Mouse (Mus musculus) cerebral cortex, adult 2 months (tissue): ENCODE data around the gene Hist1h3c.

Experiments
- WGBS: fragments of 180-500 bp; shearing (Covaris S2); methylation state at CpG from one replicate; pipeline ENCODE4 v1.1.7; 2018; 5-methylcytosine and 5-hydroxymethylcytosine counted together

The Hist1h3c gene

DNA sequence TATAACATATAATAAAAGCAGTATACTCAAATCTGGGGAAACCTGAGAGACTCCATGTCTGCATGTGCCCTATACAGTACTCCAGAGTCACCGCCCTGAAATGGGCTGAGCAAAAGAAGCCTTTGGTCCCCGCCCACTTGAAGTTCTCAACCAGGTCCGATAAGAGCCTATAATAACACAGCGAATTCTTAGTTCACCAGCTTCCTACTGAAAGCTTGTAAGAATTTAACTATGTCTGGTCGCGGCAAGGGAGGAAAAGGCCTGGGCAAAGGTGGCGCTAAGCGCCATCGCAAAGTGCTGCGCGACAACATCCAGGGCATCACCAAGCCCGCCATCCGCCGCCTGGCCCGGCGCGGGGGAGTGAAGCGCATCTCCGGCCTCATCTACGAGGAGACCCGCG is 11.4 kb upstream of the Hist1h3c start, which contains the start of gene Hist1h4b:
Hist1h4b (plus strand) TSS at position 224 of the 400 bp plus-strand sequence.
- WGBS: under 1% methylated on average over 21 of the region's 22 CpGs

DNA sequence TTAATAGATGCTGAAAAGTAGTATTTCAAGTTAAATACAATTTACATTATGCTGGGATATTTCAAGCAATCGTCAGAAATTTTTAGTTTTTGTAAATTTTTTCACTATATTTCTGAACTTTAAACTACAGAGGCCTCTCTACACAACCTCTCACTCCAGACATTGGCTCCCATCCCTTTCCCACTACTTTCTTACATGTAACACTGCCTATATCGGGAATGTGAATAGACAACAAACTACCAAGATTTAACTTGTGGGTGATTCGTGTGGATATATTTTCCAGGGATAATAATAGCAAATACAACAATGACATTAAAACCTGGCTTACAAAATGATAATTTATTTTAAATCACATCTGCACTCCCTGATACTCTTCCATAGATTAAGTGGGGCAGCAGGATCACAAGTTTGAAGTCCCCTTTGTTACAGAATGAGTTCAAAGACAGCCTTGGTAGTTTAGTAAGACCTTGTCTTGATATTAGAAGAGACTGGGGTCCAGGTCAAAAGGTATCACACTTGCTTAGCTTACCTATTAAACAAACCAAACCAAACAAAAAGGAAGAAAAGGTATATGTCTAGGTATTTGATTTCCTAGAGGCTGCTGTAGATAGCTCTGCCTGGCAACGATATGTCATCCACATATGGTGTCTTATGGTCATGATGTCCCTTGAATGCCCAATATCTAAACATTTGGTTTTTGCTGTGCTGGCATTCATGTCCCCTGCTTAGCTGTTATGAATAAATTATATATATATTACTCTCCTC is 8.1 kb upstream of the Hist1h3c start:
- WGBS: 56% methylated on average over 4 of the region's 4 CpGs

DNA sequence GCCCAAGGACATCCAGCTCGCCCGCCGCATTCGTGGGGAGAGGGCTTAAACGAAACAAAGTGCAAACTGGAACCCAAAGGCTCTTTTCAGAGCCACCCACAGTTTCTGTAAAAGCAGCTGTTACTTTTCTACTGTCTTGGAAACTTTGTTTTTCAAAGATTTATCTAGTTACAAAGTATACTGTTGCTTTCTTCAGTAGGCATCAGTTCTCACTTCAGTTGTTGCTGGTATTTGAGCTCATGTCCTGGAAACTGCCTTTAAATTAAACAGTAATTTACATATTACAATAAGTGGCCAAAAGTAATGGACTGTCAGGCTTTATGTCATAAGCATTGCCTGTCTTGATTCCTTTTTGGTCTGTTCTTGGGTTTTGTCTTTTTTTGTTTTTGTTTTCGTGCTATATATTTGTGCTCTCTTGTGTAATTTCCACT is 7.4 kb upstream of the Hist1h3c start:
- 15% methylated on average over 6 of the region's 6 CpGs for WGBS

DNA sequence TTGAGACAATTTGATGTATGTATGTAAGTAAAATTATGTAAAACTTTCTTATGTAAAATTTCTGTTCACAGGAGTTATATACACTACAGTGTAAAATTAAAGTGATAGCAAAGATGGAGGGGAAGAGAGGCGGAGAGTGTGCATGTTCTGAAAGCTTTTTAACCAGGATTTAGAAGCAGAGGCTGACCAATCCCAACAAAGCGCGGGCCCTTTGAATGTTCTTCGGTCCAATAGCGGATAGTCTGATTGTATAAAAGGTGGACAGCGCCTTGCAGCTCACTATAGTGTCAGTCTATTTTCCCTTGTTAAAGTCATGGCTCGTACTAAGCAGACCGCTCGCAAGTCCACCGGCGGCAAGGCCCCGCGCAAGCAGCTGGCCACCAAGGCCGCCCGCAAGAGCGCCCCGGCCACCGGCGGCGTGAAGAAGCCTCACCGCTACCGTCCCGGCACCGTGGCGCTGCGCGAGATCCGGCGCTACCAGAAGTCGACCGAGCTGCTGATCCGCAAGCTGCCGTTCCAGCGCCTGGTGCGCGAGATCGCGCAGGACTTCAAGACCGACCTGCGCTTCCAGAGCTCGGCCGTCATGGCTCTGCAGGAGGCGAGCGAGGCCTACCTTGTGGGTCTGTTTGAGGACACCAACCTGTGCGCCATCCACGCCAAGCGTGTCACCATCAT is 6.8 kb upstream of the Hist1h3c start, which contains the start of gene Hist1h3b:
Hist1h3b (plus strand) TSS at position 201 of the 675 bp plus-strand sequence.
- WGBS: under 1% methylated on average over 21 of the region's 47 CpGs

DNA sequence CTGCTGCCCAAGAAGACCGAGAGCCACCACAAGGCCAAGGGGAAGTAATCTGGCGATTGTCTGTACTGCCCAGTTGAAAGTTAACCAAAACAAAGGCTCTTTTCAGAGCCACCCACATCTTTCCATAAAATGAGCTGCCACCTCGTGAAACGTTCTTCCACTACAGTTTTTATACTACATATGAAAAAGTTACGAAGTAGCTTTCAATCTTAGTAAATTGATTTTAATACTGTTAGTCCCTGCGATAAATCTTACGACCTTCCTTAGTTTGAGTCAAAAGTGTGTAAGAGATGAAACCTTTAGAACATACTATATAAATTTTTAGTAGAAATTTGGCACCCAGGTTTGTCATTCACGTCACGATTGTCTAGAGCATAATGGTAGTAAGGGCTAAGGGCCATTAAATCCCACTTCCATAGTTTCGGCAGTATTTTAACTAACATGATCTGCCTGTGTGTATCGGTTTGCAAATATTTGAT is 6.1 kb upstream of the Hist1h3c start:
- under 1% methylated on average over 11 of the region's 11 CpGs for WGBS

DNA sequence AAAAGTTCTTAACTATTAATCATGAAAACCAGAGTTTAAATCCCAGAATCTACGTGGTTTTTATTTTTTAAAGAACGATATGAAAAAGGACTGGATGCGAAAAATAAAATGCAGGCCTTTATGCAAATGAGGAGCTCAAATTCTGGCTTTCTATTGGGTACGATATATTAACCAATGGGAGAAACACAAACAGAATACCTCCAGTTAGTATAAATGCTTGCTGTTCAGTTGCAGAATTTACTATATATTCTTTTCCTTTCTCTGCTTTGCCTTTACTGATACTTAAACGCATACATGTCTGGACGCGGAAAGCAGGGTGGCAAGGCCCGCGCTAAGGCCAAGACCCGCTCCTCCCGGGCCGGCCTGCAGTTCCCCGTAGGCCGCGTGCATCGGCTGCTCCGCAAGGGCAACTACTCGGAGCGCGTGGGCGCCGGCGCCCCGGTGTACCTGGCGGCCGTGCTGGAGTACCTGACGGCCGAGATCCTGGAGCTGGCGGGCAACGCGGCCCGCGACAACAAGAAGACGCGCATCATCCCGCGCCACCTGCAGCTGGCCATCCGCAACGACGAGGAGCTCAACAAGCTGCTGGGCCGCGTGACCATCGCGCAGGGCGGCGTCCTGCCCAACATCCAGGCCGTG is 5.6 kb upstream of the Hist1h3c start, which contains the start of gene Hist1h2ab:
Hist1h2ab (plus strand) TSS at position 288 of the 639 bp plus-strand sequence.
- under 1% methylated on average over 34 of the region's 47 CpGs for WGBS

DNA sequence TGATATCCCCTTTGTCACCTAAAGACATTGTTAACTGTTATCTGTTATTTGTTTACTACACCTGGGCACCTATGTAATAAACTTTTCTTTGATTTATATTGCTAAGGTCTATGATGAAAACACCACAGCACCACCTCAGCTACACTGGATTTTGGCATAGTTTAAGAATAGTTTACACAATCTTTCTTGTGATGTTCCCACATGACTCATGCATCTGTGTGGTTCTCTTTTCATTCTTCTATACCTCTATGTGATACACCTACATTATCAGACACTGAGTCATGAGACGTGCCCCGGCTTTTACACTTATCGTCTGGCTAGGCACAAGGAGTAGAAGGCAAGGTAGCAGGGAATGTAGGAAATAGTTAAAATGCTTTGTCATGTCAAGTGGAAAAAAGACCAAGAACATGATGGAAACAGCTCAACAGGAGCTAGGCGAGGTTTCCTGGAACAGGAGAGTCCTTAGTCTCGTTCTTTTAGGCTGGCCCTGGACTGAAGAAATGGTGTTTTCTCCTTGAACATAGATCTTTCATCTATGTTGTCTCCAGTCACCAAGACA is 4.2 kb upstream of the Hist1h3c start:
- 93% methylated on average over 5 of the region's 5 CpGs for WGBS

DNA sequence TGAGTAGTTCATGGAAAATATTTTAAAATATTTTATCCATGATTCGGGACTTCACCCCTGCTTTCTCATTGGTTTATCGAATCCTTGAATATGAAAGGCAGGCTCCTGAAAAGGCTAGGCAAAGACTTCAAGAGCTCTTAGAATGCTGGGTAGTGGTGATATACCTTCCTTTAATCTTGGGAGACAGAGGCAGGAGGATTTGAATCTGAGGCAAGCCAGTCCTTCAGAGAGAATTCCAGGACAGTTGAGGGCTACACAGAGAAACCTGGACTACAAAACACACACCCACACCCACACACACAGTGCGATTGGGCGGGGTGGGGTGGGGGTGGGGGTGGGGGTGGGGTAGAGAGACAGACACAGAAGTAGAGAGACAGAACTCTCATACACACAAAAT is 2.5 kb upstream of the Hist1h3c start:
- WGBS: 8% methylated on average over 4 of the region's 4 CpGs

DNA sequence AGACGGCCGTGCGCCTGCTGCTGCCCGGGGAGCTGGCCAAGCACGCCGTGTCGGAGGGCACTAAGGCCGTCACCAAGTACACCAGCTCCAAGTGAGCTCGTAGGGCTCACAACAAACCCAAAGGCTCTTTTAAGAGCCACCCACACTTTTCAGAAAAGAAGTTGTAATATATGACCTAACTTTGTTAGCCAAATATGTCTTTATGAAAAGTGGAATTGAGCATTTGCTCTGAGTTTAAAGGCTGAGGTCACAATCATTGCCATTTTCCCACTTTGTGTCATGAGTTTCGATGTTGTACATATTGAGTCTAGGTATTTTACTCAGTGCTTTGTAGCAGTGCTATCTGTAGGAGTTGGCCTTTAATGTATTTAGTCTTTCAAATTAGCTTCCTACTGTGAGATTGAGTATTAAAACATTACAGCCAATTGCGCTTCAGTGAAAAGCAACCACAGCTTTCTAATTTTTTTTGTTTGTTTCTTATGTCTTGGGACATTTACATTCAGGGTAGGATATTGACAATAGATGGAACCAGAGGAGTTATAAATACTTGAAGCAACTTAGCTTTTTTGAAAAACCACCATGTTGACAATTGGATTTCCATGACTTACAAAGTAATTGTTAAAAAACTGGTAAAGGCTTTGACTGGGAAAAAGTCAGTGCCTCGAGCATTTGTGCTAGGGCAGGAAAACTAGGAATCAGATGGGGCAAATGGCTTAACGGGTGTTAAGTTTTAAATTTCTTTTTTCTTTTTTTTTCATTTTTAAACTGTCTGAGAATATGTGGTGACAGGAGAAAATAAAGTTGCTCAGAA is 1.9 kb upstream of the Hist1h3c start:
- 6% methylated on average over 13 of the region's 13 CpGs for WGBS

DNA sequence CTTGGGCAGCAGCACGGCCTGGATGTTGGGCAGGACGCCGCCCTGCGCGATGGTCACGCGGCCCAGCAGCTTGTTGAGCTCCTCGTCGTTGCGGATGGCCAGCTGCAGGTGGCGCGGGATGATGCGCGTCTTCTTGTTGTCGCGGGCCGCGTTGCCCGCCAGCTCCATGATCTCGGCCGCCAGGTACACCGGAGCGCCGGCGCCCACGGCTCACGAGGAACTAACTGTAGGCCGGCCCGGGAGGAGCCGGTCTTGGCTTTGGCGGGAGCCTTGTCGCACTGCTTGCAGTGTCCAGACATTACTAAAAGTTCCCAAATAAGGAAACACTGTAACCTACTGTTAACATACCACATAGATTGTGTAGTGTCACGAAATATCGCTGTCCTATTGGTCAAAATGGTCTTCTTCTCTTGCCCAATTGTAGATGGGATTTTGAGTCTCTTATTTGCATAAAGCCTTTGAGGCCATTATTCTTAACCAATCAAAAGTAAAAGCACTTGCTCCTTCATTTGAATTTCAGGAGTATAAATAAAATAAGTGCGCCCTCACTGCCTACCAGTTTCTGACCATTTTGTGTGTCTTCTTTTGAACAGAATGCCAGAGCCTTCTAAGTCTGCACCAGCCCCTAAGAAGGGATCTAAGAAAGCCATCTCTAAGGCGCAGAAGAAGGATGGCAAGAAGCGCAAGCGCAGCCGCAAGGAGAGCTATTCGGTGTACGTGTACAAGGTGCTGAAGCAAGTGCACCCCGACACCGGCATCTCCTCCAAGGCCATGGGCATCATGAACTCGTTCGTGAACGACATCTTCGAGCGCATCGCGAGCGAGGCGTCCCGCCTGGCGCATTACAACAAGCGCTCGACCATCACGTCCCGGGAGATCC is 1.0 kb upstream of the Hist1h3c start, which contains the start of gene Hist1h2bb:
Hist1h2bb (plus strand) TSS at position 534 of the 880 bp plus-strand sequence.
- 1% methylated on average over 45 of the region's 58 CpGs for WGBS

DNA sequence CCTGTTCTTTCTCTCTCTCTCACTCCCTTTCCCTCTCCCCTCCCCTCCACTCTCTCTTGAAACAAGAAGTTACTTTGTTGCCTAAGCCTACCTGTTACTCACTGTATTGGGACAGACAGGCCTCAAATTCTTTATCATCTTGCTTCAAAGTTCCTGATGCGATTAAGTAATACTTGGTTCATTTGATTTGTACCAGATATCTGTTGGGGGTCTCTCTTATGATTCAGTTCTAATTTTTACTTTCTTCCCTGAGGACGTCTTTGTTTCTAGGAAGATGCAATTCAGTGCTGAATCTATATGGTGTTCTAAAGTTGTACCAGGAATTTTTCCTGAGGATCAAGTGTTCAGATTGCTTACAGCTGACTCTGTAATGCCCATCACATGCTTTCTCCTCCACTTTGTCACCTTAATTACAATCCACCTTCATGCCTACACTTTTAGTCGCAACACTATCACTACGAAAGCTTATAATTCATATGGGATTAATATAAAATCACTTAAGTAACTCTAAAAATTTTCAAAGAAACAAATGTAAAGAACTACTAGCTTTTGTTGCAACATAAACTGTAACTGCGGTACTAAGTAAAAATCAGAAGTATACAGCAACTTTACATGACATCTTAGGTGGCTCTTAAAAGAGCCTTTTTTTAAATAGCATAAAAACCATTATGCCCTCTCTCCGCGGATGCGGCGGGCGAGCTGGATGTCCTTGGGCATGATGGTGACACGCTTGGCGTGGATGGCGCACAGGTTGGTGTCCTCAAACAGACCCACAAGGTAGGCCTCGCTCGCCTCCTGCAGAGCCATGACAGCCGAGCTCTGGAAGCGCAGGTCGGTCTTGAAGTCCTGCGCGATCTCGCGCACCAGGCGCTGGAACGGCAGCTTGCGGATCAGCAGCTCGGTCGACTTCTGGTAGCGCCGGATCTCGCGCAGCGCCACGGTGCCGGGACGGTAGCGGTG is 701 bp downstream of the Hist1h3c start:
- 11% methylated on average over 16 of the region's 36 CpGs for WGBS

DNA sequence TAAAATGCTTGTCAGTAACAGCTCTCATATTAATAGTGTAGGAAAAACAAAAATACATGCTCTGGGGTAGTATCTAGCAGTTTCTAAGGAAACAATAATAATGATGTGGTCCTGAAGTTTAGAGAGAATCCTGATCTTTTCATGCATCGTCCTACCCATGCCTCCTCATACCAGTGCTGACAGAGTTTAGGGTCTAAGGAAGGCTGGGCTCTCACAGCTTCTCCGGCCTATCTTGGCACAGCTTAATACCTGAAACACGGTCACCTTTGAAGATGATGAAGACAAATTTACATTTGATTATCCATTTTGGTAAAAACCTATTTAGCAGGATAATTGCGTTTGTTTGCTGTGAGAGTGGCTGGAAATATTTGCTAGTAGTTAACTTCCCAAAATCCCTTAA is 1.4 kb downstream of the Hist1h3c start:
- 56% methylated on average over 4 of the region's 4 CpGs for WGBS

DNA sequence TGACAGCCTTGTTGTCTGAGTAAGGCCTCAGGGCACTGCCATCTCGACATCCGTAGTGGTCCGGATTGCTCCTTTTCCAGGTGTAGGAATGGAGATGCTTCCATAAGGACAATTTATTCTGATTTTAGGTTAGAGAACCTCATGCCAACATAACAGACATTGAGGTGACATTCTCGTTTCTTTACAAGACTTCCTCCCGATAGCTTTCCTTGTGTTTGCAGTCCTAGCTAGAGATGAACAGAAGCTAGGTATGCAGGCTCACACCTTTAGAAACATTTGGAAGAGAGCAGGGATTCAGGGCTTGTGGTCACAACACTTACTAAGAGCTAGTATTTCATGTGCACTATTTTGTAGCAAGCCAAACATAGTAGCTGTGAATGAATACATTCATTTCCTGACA is 2.2 kb downstream of the Hist1h3c start:
- WGBS: 79% methylated on average over 5 of the region's 5 CpGs

DNA sequence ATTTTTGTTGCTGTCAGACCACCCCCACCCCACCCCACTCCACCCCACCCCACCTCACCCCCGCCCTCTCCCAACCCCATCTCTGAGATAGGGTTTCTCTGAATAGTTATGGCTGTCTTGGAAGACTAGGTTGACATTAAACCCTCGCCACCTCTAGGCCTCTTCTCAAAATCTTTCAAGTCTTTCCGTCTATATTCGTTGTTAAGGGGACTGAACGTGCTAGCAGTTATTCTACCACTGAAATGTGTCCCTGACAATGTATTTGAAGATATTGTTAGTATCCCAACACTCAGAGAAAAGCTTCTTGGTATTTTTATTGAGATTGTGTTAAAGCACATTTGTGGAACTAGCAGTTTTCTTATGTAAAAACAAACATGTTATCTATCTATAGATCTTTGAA is 4.5 kb downstream of the Hist1h3c start:
- 70% methylated on average over 5 of the region's 5 CpGs for WGBS

DNA sequence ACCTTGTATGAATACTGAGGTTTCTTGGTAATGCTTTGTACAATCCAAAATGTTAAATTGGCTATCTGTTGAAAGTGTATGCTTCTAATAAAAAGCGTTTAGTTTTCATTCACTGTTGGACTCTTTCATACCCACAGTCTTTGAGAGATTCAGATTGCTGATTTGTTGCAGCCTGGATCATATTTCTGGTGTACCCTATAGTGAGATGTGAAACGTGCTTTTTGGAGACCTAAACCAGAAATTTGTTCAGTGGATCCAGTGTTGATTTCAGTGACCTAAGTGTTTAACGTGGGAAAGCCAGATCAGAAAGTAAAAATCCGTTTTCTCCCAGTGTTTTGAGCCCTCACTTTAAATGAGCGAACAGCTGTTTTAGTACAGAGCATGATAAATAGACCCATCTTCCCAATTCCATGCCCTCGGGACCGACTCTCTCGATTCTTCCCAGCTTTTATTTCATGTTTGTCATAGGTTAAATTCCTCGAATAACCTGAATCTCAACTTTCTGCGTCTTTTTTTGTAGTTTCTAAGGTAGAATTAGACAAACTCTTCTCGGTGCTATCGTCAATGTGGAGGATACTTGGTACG is 5.1 kb downstream of the Hist1h3c start:
- WGBS: 28% methylated on average over 13 of the region's 13 CpGs

DNA sequence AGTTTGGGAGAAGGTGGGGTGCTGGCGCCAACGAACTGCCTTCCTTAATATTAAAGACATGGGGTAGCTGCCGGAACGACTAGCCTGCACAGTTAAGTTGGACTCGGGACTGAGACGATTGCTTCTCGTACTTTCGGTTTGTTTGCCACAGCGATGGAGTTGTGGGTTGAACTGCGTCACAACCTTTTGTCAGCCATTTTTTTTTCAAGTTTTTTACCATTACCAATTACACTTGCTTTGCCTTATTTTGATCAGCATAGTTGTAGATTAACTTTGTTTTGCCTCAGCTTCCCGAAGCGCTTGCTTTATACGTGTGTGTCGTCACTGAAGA is 5.5 kb downstream of the Hist1h3c start:
- WGBS: under 1% methylated on average over 14 of the region's 14 CpGs

DNA sequence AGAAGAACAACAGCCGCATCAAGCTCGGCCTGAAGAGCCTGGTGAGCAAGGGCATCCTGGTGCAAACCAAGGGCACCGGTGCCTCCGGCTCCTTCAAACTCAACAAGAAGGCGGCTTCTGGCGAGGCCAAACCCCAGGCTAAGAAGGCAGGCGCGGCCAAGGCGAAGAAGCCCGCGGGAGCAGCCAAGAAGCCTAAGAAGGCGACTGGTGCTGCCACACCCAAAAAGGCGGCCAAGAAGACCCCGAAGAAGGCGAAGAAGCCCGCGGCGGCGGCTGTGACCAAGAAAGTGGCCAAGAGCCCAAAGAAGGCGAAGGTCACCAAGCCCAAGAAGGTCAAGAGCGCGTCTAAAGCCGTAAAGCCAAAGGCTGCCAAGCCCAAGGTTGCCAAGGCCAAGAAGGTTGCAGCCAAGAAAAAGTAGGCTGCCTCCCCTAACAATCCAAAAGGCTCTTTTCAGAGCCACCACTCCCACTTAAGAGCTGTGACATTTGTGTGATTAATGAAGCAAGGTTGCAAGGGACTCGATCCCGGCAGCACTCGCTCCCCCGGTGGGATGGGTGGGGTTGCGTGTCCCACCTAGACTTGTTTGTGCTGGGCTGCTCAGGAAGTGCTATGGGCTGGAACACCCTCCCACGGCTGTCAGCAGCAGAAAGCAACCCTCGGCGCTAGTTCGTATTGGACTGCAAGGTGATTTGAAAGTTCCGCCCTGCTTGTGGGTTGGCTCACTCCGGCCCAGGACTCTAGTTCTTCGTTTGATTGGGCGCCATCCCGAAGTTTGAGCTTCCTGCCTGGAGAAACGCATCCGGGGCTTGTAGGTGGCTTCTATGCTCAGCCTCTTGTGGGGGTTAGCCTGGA is 6.1 kb downstream of the Hist1h3c start:
- WGBS: under 1% methylated on average over 39 of the region's 39 CpGs

DNA sequence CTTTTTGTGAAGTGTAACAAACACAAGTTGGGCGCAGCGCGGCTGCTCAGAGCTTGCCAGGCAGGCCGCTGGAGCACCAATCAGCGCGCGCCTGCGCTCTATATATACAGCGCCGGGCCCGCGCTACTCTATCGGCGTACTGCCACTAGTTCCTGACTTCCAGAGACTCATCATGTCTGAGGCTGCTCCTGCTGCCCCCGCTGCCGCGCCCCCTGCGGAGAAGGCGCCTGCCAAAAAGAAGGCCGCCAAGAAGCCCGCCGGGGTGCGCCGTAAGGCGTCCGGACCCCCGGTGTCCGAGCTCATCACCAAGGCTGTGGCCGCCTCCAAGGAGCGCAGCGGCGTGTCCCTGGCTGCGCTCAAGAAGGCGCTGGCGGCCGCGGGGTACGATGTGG is 6.7 kb downstream of the Hist1h3c start, which contains the start of gene Hist1h1c:
Hist1h1c (plus strand) TSS at position 132 of the 392 bp plus-strand sequence.
- under 1% methylated on average over 38 of the region's 38 CpGs for WGBS
